Mouse (Mus musculus) kidney, postnatal 0 days (tissue): ENCODE measurements at regions not wholly inside any gene's neighbourhood (a gene's known extent, or its start where the extent isn't known, plus 50 kb on each side); places are given as distances from the start of the nearest gene placed in this dataset.

Experiments used
- ATAC-seq: fragments of 200-750 bp; cut with Nextera tagmentation; replicated peaks from 2 replicates; pipeline ENCODE4 v1.8.0; 2017; ENCODE audit warnings: low read depth, moderate number of reproducible peaks, moderate TSS enrichment, moderate library complexity; ENCODE audit not compliant: low FRiP score
- DNase-seq: peaks from one replicate; pipeline ENCODE4 v3.0.0-alpha.2; 2016; ENCODE audit warnings: low spot score
- H3K27ac ChIP-seq: fragments of 300-500 bp; sonication (generic); 2 replicates; pipeline ENCODE4 v1.5.1; 2014; ENCODE audit warnings: mild to moderate bottlenecking
- H3K27me3 ChIP-seq: fragments of 300-500 bp; sonication (generic); 2 replicates; pipeline ENCODE4 v1.6.1; 2014; ENCODE audit warnings: low read length, mixed read lengths; ENCODE audit not compliant: insufficient read depth
- H3K36me3 ChIP-seq: fragments of 300-500 bp; sonication (generic); 2 replicates; pipeline ENCODE4 v1.6.1; 2014; ENCODE audit warnings: low read length, mixed read lengths; ENCODE audit not compliant: insufficient read depth
- H3K4me1 ChIP-seq: fragments of 300-500 bp; sonication (generic); replicated peaks from 2 replicates; pipeline ENCODE4 v1.6.1; 2014; ENCODE audit warnings: antibody characterized with exemption, low read length, mixed read lengths; ENCODE audit not compliant: insufficient read depth
- H3K4me2 ChIP-seq: fragments of 300-500 bp; sonication (generic); 2 replicates; pipeline ENCODE4 v1.6.1; 2014; ENCODE audit warnings: mild to moderate bottlenecking, low read length, moderate library complexity, mixed read lengths
- H3K4me3 ChIP-seq: fragments of 300-500 bp; sonication (generic); replicated peaks from 2 replicates; pipeline ENCODE4 v1.5.1; 2014; ENCODE audit warnings: low read depth, low read length
- H3K9ac ChIP-seq: fragments of 300-500 bp; sonication (generic); 2 replicates; pipeline ENCODE4 v1.6.1; 2014; ENCODE audit warnings: low read depth, low read length
- H3K9me3 ChIP-seq: fragments of 300-500 bp; sonication (generic); replicated peaks from 2 replicates; pipeline ENCODE4 v1.6.1; 2016; ENCODE audit warnings: low read length, inconsistent platforms, mixed read lengths
- CTCF ChIP-seq: IDR thresholded peaks from 2 replicates; pipeline ENCODE4 v1.5.1; 2016; ENCODE audit warnings: antibody characterized with exemption, low read depth, mild to moderate bottlenecking, moderate library complexity
- WGBS: fragments of 180-500 bp; shearing (Covaris S2); extraction: QIAGEN DNeasy Blood & Tissue Kit; methylation state at CpG from one replicate; pipeline ENCODE4 v1.1.7; 2014; 5-methylcytosine and 5-hydroxymethylcytosine counted together

- DNase-seq (no peak), ATAC-seq (no peak)
- Histone ChIP-seq H3K27me3 (no peaks in the 10 kb centered on the region), H3K27ac (no peak overlapping the region), H3K4me3 (no peak overlapping the region), H3K4me2 (no peak overlapping the region), H3K36me3 (no peaks in the 10 kb centered on the region), H3K9ac (no peak overlapping the region), H3K9me3 (no peaks in the 10 kb centered on the region), H3K4me1 (no peaks in the 10 kb centered on the region)
- no peak for TF ChIP-seq CTCF
- WGBS: 87% methylated on average over 1 of the region's 1 CpGs
Observed at GRCm38 (mm10) chr10:61012199-61012695, 76.9 kb upstream of the Pcbd1 start.

GRCm38 (mm10) chr10:61010697-61011096 lies 78.4 kb upstream of the Pcbd1 start:
- no peak overlapping the region for H3K4me2 ChIP-seq
- no peak; the same call in 1 of the 2 replicates for ATAC-seq
- no peak for TF ChIP-seq CTCF
- H3K36me3 ChIP-seq: no peaks in the 10 kb centered on the region
- H3K9me3 ChIP-seq: no peaks in the 10 kb centered on the region
- peak; percentile 8 for DNase-seq
- no peaks in the 10 kb centered on the region for H3K27me3 ChIP-seq
- H3K4me3 ChIP-seq: no peak overlapping the region
- 60% methylated on average over 4 of the region's 4 CpGs for WGBS
- H3K9ac ChIP-seq: no peak overlapping the region
- no peak overlapping the region for H3K27ac ChIP-seq
- H3K4me1 ChIP-seq: no peaks in the 10 kb centered on the region

- no peak for ATAC-seq
- Histone ChIP-seq H3K27ac (no peak overlapping the region), H3K36me3 (no peaks in the 10 kb centered on the region), H3K4me1 (no peaks in the 10 kb centered on the region), H3K9me3 (no peaks in the 10 kb centered on the region), H3K4me3 (no peak overlapping the region), H3K9ac (no peak overlapping the region), H3K27me3 (no peaks in the 10 kb centered on the region), H3K4me2 (no peak overlapping the region)
- DNase-seq: no peak
- 78% methylated on average over 3 of the region's 3 CpGs for WGBS
- no peak for TF ChIP-seq CTCF
Observed at GRCm38 (mm10) chr10:61007403-61007802, 81.7 kb upstream of the Pcbd1 start.

GRCm38 (mm10) chr10:61001745-61002160 lies 87.4 kb upstream of the Pcbd1 start:
- Histone ChIP-seq H3K27ac (no peak overlapping the region), H3K4me3 (no peak overlapping the region), H3K36me3 (no peaks in the 10 kb centered on the region), H3K27me3 (no peaks in the 10 kb centered on the region), H3K4me2 (no peak overlapping the region), H3K4me1 (no peaks in the 10 kb centered on the region), H3K9me3 (0 out of 2 replicates have a peak, but pooled peaks cover 4% of the 10 kb centered on the region), H3K9ac (no peak overlapping the region)
- TF ChIP-seq CTCF: no peak
- no peak for DNase-seq
- 95% methylated on average over 22 of the region's 22 CpGs for WGBS
- no peak for ATAC-seq

GRCm38 (mm10) chr10:60997393-60997792 lies 91.7 kb upstream of the Pcbd1 start:
- Histone ChIP-seq H3K4me2 (no peak overlapping the region), H3K9ac (no peak overlapping the region), H3K27ac (no peak overlapping the region), H3K4me3 (no peak overlapping the region), H3K36me3 (no peaks in the 10 kb centered on the region), H3K4me1 (no peaks in the 10 kb centered on the region), H3K9me3 (0 out of 2 replicates have a peak, but pooled peaks cover 4% of the 10 kb centered on the region), H3K27me3 (no peaks in the 10 kb centered on the region)
- TF ChIP-seq CTCF: no peak
- 42% methylated on average over 9 of the region's 9 CpGs for WGBS
- ATAC-seq: no peak
- DNase-seq: no peak

- H3K4me3 ChIP-seq: no peak overlapping the region
- no peaks in the 10 kb centered on the region for H3K36me3 ChIP-seq
- no peak overlapping the region for H3K4me2 ChIP-seq
- no peak overlapping the region for H3K27ac ChIP-seq
- no peak for TF ChIP-seq CTCF
- no peak overlapping the region for H3K9ac ChIP-seq
- no peaks in the 10 kb centered on the region for H3K27me3 ChIP-seq
- H3K4me1 ChIP-seq: no peaks in the 10 kb centered on the region
- no peaks in the 10 kb centered on the region for H3K9me3 ChIP-seq
- DNase-seq (no peak), ATAC-seq (no peak)
- whole genome bisulfite sequencing: 81% methylated on average over 9 of the region's 9 CpGs
Observed at GRCm38 (mm10) chr10:60995908-60996640, 93.1 kb upstream of the Pcbd1 start.
